Mouse (Mus musculus): Measurements from ENCODE around the gene Tagln2. TPM values are rescaled to one million over a fixed set of nuclear protein-coding genes. Genes with fewer than 3 reads are reported as not detected.

Tagln2 gene
- polyA plus RNA-seq, 1 experiment from 2014 or later, result 580 TPM

- peaks cover 46% of the 10 kb centered on the region for H3K36me3 ChIP-seq
- 50% methylated on average over 2 of the region's 2 CpGs for WGBS
- H3K27ac ChIP-seq, result peak overlapping the region; percentile 9; the same call in 1 of the 2 replicates
These were observed 8.3 kb downstream of the Tagln2 start for GRCm38 (mm10) chr1:172508172-172508571.

GRCm38 (mm10) chr1:172509235-172509634, 9.4 kb downstream of the Tagln2 start:
- Histone ChIP-seq H3K4me3 (no peak overlapping the region), H3K27ac (peak overlapping the region; percentile 93), H3K9me3 (no peaks in the 10 kb centered on the region), H3K9ac (no peak overlapping the region), H3K4me2 (no peak overlapping the region), H3K36me3 (peaks cover 46% of the 10 kb centered on the region), H3K27me3 (no peaks in the 10 kb centered on the region), H3K4me1 (peaks cover 72% of the 10 kb centered on the region)
- 65% methylated on average over 5 of the region's 5 CpGs for WGBS
- ATAC-seq (ENCODE audit: borderline replicate concordance, extremely low read depth, low FRiP score, low TSS enrichment), result no peak

More at GRCm38 (mm10) chr1:172508172-172508571, 8.3 kb downstream of the Tagln2 start:
- Histone ChIP-seq H3K4me2 (no peak overlapping the region), H3K4me3 (no peak overlapping the region), H3K4me1 (peaks cover 71% of the 10 kb centered on the region), H3K27me3 (no peaks in the 10 kb centered on the region), H3K9ac (no peak overlapping the region), H3K9me3 (no peaks in the 10 kb centered on the region)
- no peak for ATAC-seq (ENCODE audit: borderline replicate concordance, extremely low read depth, low FRiP score, low TSS enrichment)

- H3K4me3 ChIP-seq, result no peak overlapping the region
- ATAC-seq (ENCODE audit: borderline replicate concordance, extremely low read depth, low FRiP score, low TSS enrichment), result no peak
These were observed 10.1 kb downstream of the Tagln2 start for GRCm38 (mm10) chr1:172509983-172510382.

GRCm38 (mm10) chr1:172510421-172510972, 10.7 kb downstream of the Tagln2 start:
- WGBS, result 25% methylated on average over 13 of the region's 13 CpGs
- Histone ChIP-seq H3K9ac (no peak overlapping the region), H3K4me1 (peaks cover 72% of the 10 kb centered on the region), H3K4me2 (peak overlapping the region; percentile 41), H3K36me3 (peaks cover 38% of the 10 kb centered on the region), H3K27me3 (no peaks in the 10 kb centered on the region), H3K9me3 (no peaks in the 10 kb centered on the region), H3K27ac (peak overlapping the region; percentile 93), H3K4me3 (no peak overlapping the region)
- no peak for ATAC-seq (ENCODE audit: borderline replicate concordance, extremely low read depth, low FRiP score, low TSS enrichment)

More at GRCm38 (mm10) chr1:172509983-172510382, 10.1 kb downstream of the Tagln2 start:
- Histone ChIP-seq H3K9ac (no peak overlapping the region), H3K4me1 (peaks cover 72% of the 10 kb centered on the region), H3K36me3 (peaks cover 43% of the 10 kb centered on the region), H3K27me3 (no peaks in the 10 kb centered on the region), H3K27ac (peak overlapping the region; percentile 93), H3K4me2 (peak overlapping the region; percentile 41), H3K9me3 (no peaks in the 10 kb centered on the region)
- 41% methylated on average over 8 of the region's 8 CpGs for WGBS

GRCm38 (mm10) chr1:172512962-172513361, 13.1 kb downstream of the Tagln2 start:
- peak; percentile 28; the same call in 1 of the 2 replicates for ATAC-seq (ENCODE audit: borderline replicate concordance, extremely low read depth, low FRiP score, low TSS enrichment)
- 0 out of 2 replicates have a peak, but pooled peaks cover under 1% of the 10 kb centered on the region for H3K9me3 ChIP-seq
- no peaks in the 10 kb centered on the region for H3K27me3 ChIP-seq
- WGBS, result 17% methylated on average over 13 of the region's 13 CpGs
- no peak overlapping the region for H3K4me3 ChIP-seq
- H3K4me1 ChIP-seq, result peaks cover 58% of the 10 kb centered on the region
- peak overlapping the region; percentile 35; the same call in 1 of the 2 replicates for H3K4me2 ChIP-seq
- peaks cover 15% of the 10 kb centered on the region for H3K36me3 ChIP-seq
- H3K27ac ChIP-seq, result peak overlapping the region; percentile 75
- no peak overlapping the region for H3K9ac ChIP-seq

GRCm38 (mm10) chr1:172513525-172514212, 13.8 kb downstream of the Tagln2 start:
- WGBS, result 40% methylated on average over 17 of the region's 17 CpGs
- Histone ChIP-seq H3K27me3 (no peaks in the 10 kb centered on the region), H3K9ac (no peak overlapping the region)

GRCm38 (mm10) chr1:172514213-172514529, 14.3 kb downstream of the Tagln2 start:
- peaks cover 49% of the 10 kb centered on the region for H3K4me1 ChIP-seq
- peaks cover 2% of the 10 kb centered on the region; the same call in 1 of the 2 replicates for H3K36me3 ChIP-seq
- ATAC-seq (ENCODE audit: borderline replicate concordance, extremely low read depth, low FRiP score, low TSS enrichment), result no peak
- H3K27ac ChIP-seq, result peak overlapping the region; percentile 75
- peak overlapping the region; percentile 35; the same call in 1 of the 2 replicates for H3K4me2 ChIP-seq
- no peak overlapping the region for H3K9ac ChIP-seq
- H3K9me3 ChIP-seq, result 0 out of 2 replicates have a peak, but pooled peaks cover 3% of the 10 kb centered on the region
- no peaks in the 10 kb centered on the region for H3K27me3 ChIP-seq
- H3K4me3 ChIP-seq, result no peak overlapping the region
- 66% methylated on average over 4 of the region's 4 CpGs for WGBS

More at GRCm38 (mm10) chr1:172513525-172514212, 13.8 kb downstream of the Tagln2 start:
- peaks cover 52% of the 10 kb centered on the region for H3K4me1 ChIP-seq
- H3K4me2 ChIP-seq, result peak overlapping the region; percentile 35
- H3K9me3 ChIP-seq, result 0 out of 2 replicates have a peak, but pooled peaks cover 3% of the 10 kb centered on the region
- peaks cover 7% of the 10 kb centered on the region for H3K36me3 ChIP-seq
- ATAC-seq (ENCODE audit: borderline replicate concordance, extremely low read depth, low FRiP score, low TSS enrichment), result peak; percentile 71
- peak overlapping the region; percentile 75 for H3K27ac ChIP-seq
- no peak overlapping the region for H3K4me3 ChIP-seq

- H3K27ac ChIP-seq, result peak overlapping the region; percentile 75
- no peak overlapping the region for H3K4me2 ChIP-seq
- H3K9ac ChIP-seq, result no peak overlapping the region
- 0 out of 2 replicates have a peak, but pooled peaks cover 3% of the 10 kb centered on the region for H3K9me3 ChIP-seq
- 71% methylated on average over 7 of the region's 7 CpGs for WGBS
- no peak overlapping the region for H3K4me3 ChIP-seq
- no peaks in the 10 kb centered on the region for H3K36me3 ChIP-seq
- peaks cover 50% of the 10 kb centered on the region for H3K4me1 ChIP-seq
- no peak for ATAC-seq (ENCODE audit: borderline replicate concordance, extremely low read depth, low FRiP score, low TSS enrichment)
- H3K27me3 ChIP-seq, result no peaks in the 10 kb centered on the region
These were observed 14.9 kb downstream of the Tagln2 start for GRCm38 (mm10) chr1:172514551-172515268.

GRCm38 (mm10) chr1:172515396-172515795, 15.5 kb downstream of the Tagln2 start:
- Histone ChIP-seq H3K4me2 (no peak overlapping the region), H3K9ac (no peak overlapping the region), H3K9me3 (0 out of 2 replicates have a peak, but pooled peaks cover 3% of the 10 kb centered on the region), H3K4me1 (peaks cover 57% of the 10 kb centered on the region), H3K27ac (peak overlapping the region; percentile 75), H3K27me3 (no peaks in the 10 kb centered on the region), H3K36me3 (no peaks in the 10 kb centered on the region), H3K4me3 (no peak overlapping the region)
- WGBS, result 58% methylated on average over 1 of the region's 1 CpGs
- ATAC-seq (ENCODE audit: borderline replicate concordance, extremely low read depth, low FRiP score, low TSS enrichment), result no peak

GRCm38 (mm10) chr1:172518013-172518412, 18.2 kb downstream of the Tagln2 start:
- H3K4me2 ChIP-seq, result no peak overlapping the region
- 0 out of 2 replicates have a peak, but pooled peaks cover 3% of the 10 kb centered on the region for H3K9me3 ChIP-seq
- no peak overlapping the region for H3K9ac ChIP-seq
- H3K4me3 ChIP-seq, result no peak overlapping the region
- no peaks in the 10 kb centered on the region for H3K27me3 ChIP-seq
- no peak for ATAC-seq (ENCODE audit: borderline replicate concordance, extremely low read depth, low FRiP score, low TSS enrichment)
- H3K36me3 ChIP-seq, result no peaks in the 10 kb centered on the region
- H3K27ac ChIP-seq, result no peak overlapping the region
- 75% methylated on average over 4 of the region's 4 CpGs for WGBS
- H3K4me1 ChIP-seq, result peaks cover 63% of the 10 kb centered on the region

GRCm38 (mm10) chr1:172519644-172520043, 19.8 kb downstream of the Tagln2 start:
- H3K4me1 ChIP-seq, result peaks cover 56% of the 10 kb centered on the region
- no peak overlapping the region for H3K4me3 ChIP-seq
- H3K27me3 ChIP-seq, result no peaks in the 10 kb centered on the region
- no peak overlapping the region for H3K9ac ChIP-seq
- 59% methylated on average over 6 of the region's 6 CpGs for WGBS
- H3K36me3 ChIP-seq, result no peaks in the 10 kb centered on the region
- H3K9me3 ChIP-seq, result 0 out of 2 replicates have a peak, but pooled peaks cover 3% of the 10 kb centered on the region
- ATAC-seq (ENCODE audit: borderline replicate concordance, extremely low read depth, low FRiP score, low TSS enrichment), result no peak
- H3K4me2 ChIP-seq, result no peak overlapping the region
- peak overlapping the region; percentile 86 for H3K27ac ChIP-seq
